Mouse (Mus musculus) heart, embryonic 11.5 days (tissue): ENCODE measurements at regions not wholly inside any gene's neighbourhood (a gene's known extent, or its start where the extent isn't known, plus 50 kb on each side); places are given as distances from the start of the nearest gene placed in this dataset.

Experiments
- ATAC-seq: fragments of 200-750 bp; cut with Nextera tagmentation; replicated peaks from 2 replicates; pipeline ENCODE4 v1.8.0; 2017; ENCODE audit warnings: moderate library complexity; ENCODE audit not compliant: insufficient number of reproducible peaks, low FRiP score, low TSS enrichment
- H3K27ac ChIP-seq: fragments of 300-500 bp; sonication (generic); 2 replicates; pipeline ENCODE4 v1.5.1; 2014; ENCODE audit warnings: mild to moderate bottlenecking, low read depth, low read length
- H3K27me3 ChIP-seq: fragments of 300-500 bp; sonication (generic); 2 replicates; pipeline ENCODE4 v1.6.1; 2014; ENCODE audit warnings: mild to moderate bottlenecking, low read length, mixed read lengths; ENCODE audit not compliant: control insufficient read depth, insufficient read depth
- H3K36me3 ChIP-seq: fragments of 300-500 bp; sonication (generic); 2 replicates; pipeline ENCODE4 v1.6.1; 2014; ENCODE audit warnings: mild to moderate bottlenecking, low read length, moderate library complexity, mixed read lengths; ENCODE audit not compliant: control insufficient read depth, insufficient read depth
- H3K4me1 ChIP-seq: fragments of 300-500 bp; sonication (generic); 2 replicates; pipeline ENCODE4 v1.6.1; 2014; ENCODE audit warnings: low read length; ENCODE audit not compliant: control insufficient read depth, insufficient read depth
- H3K4me2 ChIP-seq: fragments of 300-500 bp; sonication (generic); 2 replicates; pipeline ENCODE4 v1.6.1; 2014; ENCODE audit warnings: mild to moderate bottlenecking, moderate library complexity
- H3K4me3 ChIP-seq: fragments of 300-500 bp; sonication (generic); 2 replicates; pipeline ENCODE4 v1.5.1; 2014; ENCODE audit warnings: low read depth, low read length
- H3K9ac ChIP-seq: fragments of 300-500 bp; sonication (generic); 2 replicates; pipeline ENCODE4 v1.6.1; 2014; ENCODE audit warnings: mild to moderate bottlenecking, low read depth, low read length, moderate library complexity
- H3K9me3 ChIP-seq: fragments of 300-500 bp; sonication (generic); replicated peaks from 2 replicates; pipeline ENCODE4 v1.6.1; 2016; ENCODE audit warnings: low read length; ENCODE audit not compliant: control insufficient read depth
- whole genome bisulfite sequencing: fragments of 180-500 bp; shearing (Covaris S2); extraction: QIAGEN DNeasy Blood & Tissue Kit; methylation state at CpG from one replicate; pipeline ENCODE4 v1.1.7; 2014; ENCODE audit not compliant: insufficient replicate concordance; 5-methylcytosine and 5-hydroxymethylcytosine counted together

- Histone ChIP-seq H3K9me3 (no peaks in the 10 kb centered on the region), H3K9ac (no peak overlapping the region), H3K27ac (no peak overlapping the region), H3K4me2 (no peak overlapping the region), H3K27me3 (no peaks in the 10 kb centered on the region), H3K36me3 (no peaks in the 10 kb centered on the region), H3K4me1 (no peaks in the 10 kb centered on the region), H3K4me3 (no peak overlapping the region)
- no peak for ATAC-seq
- WGBS, result 82% methylated on average over 3 of the region's 3 CpGs
These were observed 214.6 kb downstream of the Ube2cbp start for GRCm38 (mm10) chr9:86250197-86250596.

- ATAC-seq, result no peak
- Histone ChIP-seq H3K27me3 (no peaks in the 10 kb centered on the region), H3K27ac (no peak overlapping the region), H3K4me2 (no peak overlapping the region), H3K36me3 (no peaks in the 10 kb centered on the region), H3K9me3 (no peaks in the 10 kb centered on the region), H3K4me3 (no peak overlapping the region), H3K9ac (no peak overlapping the region), H3K4me1 (no peaks in the 10 kb centered on the region)
- WGBS, result 73% methylated on average over 1 of the region's 1 CpGs
These were observed 213.4 kb downstream of the Ube2cbp start for GRCm38 (mm10) chr9:86251331-86251730.
